Mouse (Mus musculus) liver, embryonic 14.5 days (tissue): ENCODE data around the gene C1qtnf6. TPM values are rescaled to one million over a fixed set of nuclear protein-coding genes. Genes with fewer than 3 reads are reported as not detected.

Experiments
- ATAC-seq: fragments of 200-750 bp; cut with Nextera tagmentation; 2 replicates; pipeline ENCODE4 v1.8.0; 2017; ENCODE audit warnings: moderate number of reproducible peaks, mild to moderate bottlenecking, moderate library complexity; ENCODE audit not compliant: insufficient read depth
- DNase-seq, 3 experiments: peaks; one replicate each; pipeline ENCODE4 v3.0.0-alpha.2; 2012 to 2013; ENCODE audit warnings: low read depth in 3 of 3, low spot score in 3 of 3
- H3K27ac ChIP-seq: fragments of 300-500 bp; sonication (generic); 2 replicates; pipeline ENCODE4 v1.5.1; 2014; ENCODE audit warnings: moderate library complexity, mild to moderate bottlenecking, control low read depth, inconsistent platforms
- H3K27me3 ChIP-seq: fragments of 300-500 bp; sonication (generic); 2 replicates; pipeline ENCODE4 v1.6.1; 2014; ENCODE audit warnings: mild to moderate bottlenecking, low read length, moderate library complexity; ENCODE audit not compliant: control insufficient read depth, insufficient read depth
- H3K36me3 ChIP-seq: fragments of 300-500 bp; sonication (generic); replicated peaks from 2 replicates; pipeline ENCODE4 v1.6.1; 2014; ENCODE audit warnings: low read depth; ENCODE audit not compliant: control insufficient read depth, insufficient read depth
- H3K4me1 ChIP-seq, 2 experiments: fragments of 200-500 bp in 1 of 2; fragments of 300-500 bp in 1 of 2; sonication (generic) in 1 of 2; replicated peaks; 2 replicates each; pipeline ENCODE4 v1.6.1; 2012 to 2014; ENCODE audit warnings: antibody characterized with exemption in 1 of 2, inconsistent platforms in 1 of 2, low read length in 1 of 2; ENCODE audit not compliant: control insufficient read depth in 2 of 2, insufficient read depth in 2 of 2
- H3K4me2 ChIP-seq: fragments of 300-500 bp; sonication (generic); 2 replicates; pipeline ENCODE4 v1.6.1; 2014; ENCODE audit warnings: low read depth, mild to moderate bottlenecking, control low read depth, moderate library complexity
- H3K4me3 ChIP-seq, 2 experiments: fragments of 200-500 bp in 1 of 2; fragments of 300-500 bp in 1 of 2; sonication (generic) in 1 of 2; 2 replicates each; pipeline ENCODE4 v1.5.1; 2012 to 2014; ENCODE audit warnings: low read depth in 2 of 2, low read length in 2 of 2, mild to moderate bottlenecking in 2 of 2, control low read depth in 1 of 2, inconsistent platforms in 1 of 2, moderate library complexity in 1 of 2; ENCODE audit not compliant: insufficient read depth in 1 of 2
- H3K9ac ChIP-seq: fragments of 300-500 bp; sonication (generic); replicated peaks from 2 replicates; pipeline ENCODE4 v1.6.1; 2014; ENCODE audit warnings: mild to moderate bottlenecking, control low read depth, moderate library complexity
- H3K9me3 ChIP-seq: fragments of 300-500 bp; sonication (generic); 2 replicates; pipeline ENCODE4 v1.6.1; 2016; ENCODE audit warnings: low read length, mixed read lengths; ENCODE audit not compliant: control insufficient read depth
- CTCF ChIP-seq: IDR thresholded peaks from 2 replicates; pipeline ENCODE4 v1.5.1; 2016; ENCODE audit warnings: antibody characterized with exemption, low read depth, control low read depth
- EP300 ChIP-seq: IDR thresholded peaks from 2 replicates; pipeline ENCODE4 v1.6.1; 2016; ENCODE audit warnings: antibody characterized with exemption, low read depth
- WGBS: fragments of 180-500 bp; shearing (Covaris S2); extraction: QIAGEN DNeasy Blood & Tissue Kit; methylation state at CpG from one replicate; pipeline ENCODE4 v1.1.7; 2014; ENCODE audit not compliant: insufficient replicate concordance; 5-methylcytosine and 5-hydroxymethylcytosine counted together
- polyA plus RNA-seq, 2 experiments: library from polyadenylated mRNA; depleted of rRNA in 1 of 2; stranded (reverse) in 1 of 2; unstranded in 1 of 2; fragments of >200 nt; fragmentation: Nextera tagmentation in 1 of 2; extraction: Ambion mirVana in 1 of 2; gene quantifications; 2 replicates each; pipeline versions ENCODE4 v1.2.1 to v1.2.3; 2012 to 2014

C1qtnf6 gene
- polyA plus RNA-seq, 2 experiments = 4.6 to 5.0 TPM

DNA sequence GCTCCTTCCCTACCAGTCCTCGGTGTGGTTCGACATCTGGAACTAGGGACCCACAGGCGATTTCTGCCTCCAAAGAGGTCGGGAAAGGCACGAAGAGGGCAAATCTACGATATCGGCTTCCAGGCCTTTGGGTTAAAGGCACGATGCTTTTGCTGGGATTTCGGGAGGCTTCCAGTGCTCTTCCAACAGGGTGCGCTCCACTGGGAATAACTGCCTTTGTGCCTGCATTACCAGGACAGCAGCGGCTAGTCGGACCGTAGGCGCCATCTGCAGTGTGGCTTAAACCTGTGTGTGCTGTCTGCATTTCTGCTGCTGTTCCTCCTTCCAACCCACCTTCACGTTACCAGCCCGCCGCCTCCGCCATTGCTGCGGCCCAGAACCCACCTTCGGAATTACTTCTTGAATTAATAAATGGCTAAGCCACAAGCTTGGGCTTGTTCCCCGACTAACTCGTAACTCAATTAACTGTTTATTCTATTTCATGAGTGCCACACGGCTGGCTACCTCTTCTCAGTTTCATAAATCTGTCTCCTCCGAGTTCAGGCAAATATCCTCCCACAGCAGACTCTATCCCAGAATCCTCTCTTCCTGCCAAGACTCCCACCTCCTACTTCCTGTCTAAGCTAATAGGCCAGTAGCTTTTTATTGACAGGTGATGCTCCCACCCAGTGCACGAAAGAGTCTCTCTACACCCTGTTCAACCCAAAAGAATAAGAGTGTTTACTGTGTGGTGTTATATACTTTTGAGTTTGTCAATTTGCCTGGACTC, 23.5 kb upstream of the C1qtnf6 start:
- DNase-seq (no peak), ATAC-seq (no peak)
- TF ChIP-seq CTCF (no peak), EP300 (no peak)
- Histone ChIP-seq H3K4me1 (no peaks in the 10 kb centered on the region), H3K4me3 (peak overlapping the region; percentile 9 to 14; a peak in 1 of 4 replicates), H3K9ac (no peak overlapping the region), H3K9me3 (no peaks in the 10 kb centered on the region), H3K27ac (no peak overlapping the region), H3K36me3 (no peaks in the 10 kb centered on the region), H3K4me2 (no peak overlapping the region; the same call in 1 of the 2 replicates), H3K27me3 (no peaks in the 10 kb centered on the region)
- 58% methylated on average over 25 of the region's 25 CpGs for WGBS

DNA sequence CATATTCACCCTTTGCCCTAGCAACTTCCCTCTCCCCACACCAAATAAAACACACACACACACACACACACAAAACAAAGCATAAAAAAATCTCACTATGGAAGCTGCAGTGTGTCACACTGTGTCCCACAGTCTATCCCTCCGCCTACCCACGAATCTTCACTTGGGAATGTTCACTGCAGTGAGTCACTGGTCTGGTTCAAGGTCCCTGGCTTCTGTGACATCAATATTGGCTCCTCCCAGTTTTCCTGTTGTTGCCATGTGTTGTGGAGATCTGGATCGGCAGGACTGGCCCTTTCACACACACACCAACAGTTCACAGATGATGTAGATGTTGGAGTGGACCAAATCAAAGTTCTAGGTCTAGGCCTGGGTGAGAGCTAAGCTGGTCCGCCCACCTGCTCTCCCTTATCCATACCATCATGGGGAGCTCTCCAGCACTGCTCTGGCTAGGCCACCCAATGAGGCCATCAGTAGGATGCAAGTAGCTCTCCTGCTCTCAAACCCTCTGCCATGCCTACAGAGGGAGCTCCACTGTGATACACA, 18.0 kb upstream of the C1qtnf6 start:
- Histone ChIP-seq H3K27me3 (no peaks in the 10 kb centered on the region; the same call in 1 of the 2 replicates), H3K9ac (no peak overlapping the region), H3K36me3 (no peaks in the 10 kb centered on the region), H3K4me2 (no peak overlapping the region), H3K4me1 (peaks cover 3 to 15% of the 10 kb centered on the region in 2 experiments), H3K27ac (no peak overlapping the region), H3K4me3 (no peak overlapping the region), H3K9me3 (no peaks in the 10 kb centered on the region)
- ATAC-seq = no peak
- WGBS = 51% methylated on average over 4 of the region's 4 CpGs
- TF ChIP-seq EP300 (no peak), CTCF (no peak)
- DNase-seq = no peak

DNA sequence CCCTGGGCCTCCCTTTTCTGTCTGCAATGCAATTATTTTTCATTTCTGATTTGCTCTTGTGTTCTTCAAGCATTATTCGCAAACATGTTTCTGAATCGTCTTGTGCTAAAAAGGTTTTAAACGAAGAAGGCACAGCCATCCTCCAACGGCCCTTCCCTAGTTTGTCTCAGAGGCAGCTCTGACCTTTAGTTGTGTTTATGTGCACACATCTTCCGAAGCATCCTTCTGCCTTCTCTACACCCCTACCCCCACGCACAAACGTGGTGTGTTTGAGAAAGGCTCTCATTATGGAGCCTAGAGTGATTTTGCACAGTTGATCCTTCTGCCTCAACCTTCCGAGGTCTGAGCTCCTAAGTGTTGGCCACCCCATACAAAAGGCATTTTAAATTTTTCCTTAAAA, 17.5 kb upstream of the C1qtnf6 start:
- Histone ChIP-seq H3K27me3 (no peaks in the 10 kb centered on the region; the same call in 1 of the 2 replicates), H3K9ac (no peak overlapping the region), H3K4me2 (no peak overlapping the region), H3K9me3 (no peaks in the 10 kb centered on the region), H3K4me3 (no peak overlapping the region), H3K27ac (no peak overlapping the region), H3K36me3 (no peaks in the 10 kb centered on the region), H3K4me1 (peaks cover 3 to 15% of the 10 kb centered on the region in 2 experiments)
- DNase-seq = no peak
- WGBS = 56% methylated on average over 8 of the region's 8 CpGs
- TF ChIP-seq CTCF (no peak), EP300 (no peak)
- ATAC-seq = no peak

- WGBS = 16% methylated on average over 3 of the region's 3 CpGs
These were observed 17.1 kb upstream of the C1qtnf6 start for GRCm38 (mm10) chr15:78548336-78548665.

DNA sequence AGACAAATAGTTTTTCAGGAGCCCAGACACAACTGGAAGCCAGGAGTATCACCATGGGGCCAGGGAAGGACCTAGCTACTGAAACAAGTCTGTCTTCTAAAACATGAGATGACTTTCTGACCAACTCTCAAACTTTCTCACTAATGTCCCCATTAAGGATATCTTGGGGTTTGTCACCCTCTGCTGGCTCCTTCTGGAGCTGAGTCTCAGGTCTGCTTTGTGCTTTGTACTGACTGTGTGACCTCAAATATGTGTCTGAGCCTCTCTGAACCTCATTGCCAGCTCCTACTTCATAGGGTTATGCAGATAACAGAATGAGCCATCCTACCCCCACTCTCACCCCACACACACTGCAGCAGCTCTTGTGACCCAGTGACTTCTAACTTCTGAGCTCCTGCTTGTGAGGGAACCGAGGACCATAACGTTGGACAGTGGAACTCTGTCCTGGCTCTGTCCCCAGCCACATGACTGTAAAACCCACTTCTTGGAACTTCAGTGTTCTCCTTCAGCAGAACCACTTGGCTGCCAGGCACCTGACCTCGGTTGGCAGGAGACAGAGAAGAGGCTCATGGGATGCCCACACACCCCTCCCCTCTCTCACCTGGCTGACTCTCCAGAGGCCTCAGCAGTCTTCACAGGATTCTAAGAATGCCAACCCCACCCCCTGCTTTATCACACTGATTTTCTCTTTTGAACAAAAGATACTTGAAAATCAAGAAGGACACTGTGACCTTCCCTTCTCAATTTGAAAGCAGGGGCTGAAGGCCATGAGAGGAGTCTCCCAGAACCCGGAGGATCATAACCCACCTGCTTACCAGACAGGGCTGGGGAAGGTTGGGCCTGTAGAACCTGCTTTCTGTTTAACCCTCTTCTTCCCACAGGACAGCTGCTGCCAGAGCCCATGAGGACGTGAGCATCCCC, 16.5 kb upstream of the C1qtnf6 start:
- Histone ChIP-seq H3K4me3 (no peak overlapping the region), H3K9me3 (no peaks in the 10 kb centered on the region), H3K4me1 (peaks cover 3 to 15% of the 10 kb centered on the region in 2 experiments), H3K27ac (no peak overlapping the region), H3K36me3 (no peaks in the 10 kb centered on the region), H3K27me3 (no peaks in the 10 kb centered on the region; the same call in 1 of the 2 replicates), H3K9ac (no peak overlapping the region), H3K4me2 (no peak overlapping the region)
- TF ChIP-seq EP300 (no peak), CTCF (peak; percentile 39)
- no peak for ATAC-seq
- no peak for DNase-seq
- WGBS = 31% methylated on average over 5 of the region's 5 CpGs

More at GRCm38 (mm10) chr15:78548336-78548665, 17.1 kb upstream of the C1qtnf6 start:
- H3K4me2 ChIP-seq = no peak overlapping the region
- DNase-seq (no peak), ATAC-seq (no peak)
- peaks cover 3 to 15% of the 10 kb centered on the region in 2 experiments for H3K4me1 ChIP-seq
- H3K27ac ChIP-seq = no peak overlapping the region
- no peak overlapping the region for H3K9ac ChIP-seq
- H3K9me3 ChIP-seq = no peaks in the 10 kb centered on the region
- H3K4me3 ChIP-seq = no peak overlapping the region
- no peaks in the 10 kb centered on the region; the same call in 1 of the 2 replicates for H3K27me3 ChIP-seq
- H3K36me3 ChIP-seq = no peaks in the 10 kb centered on the region
- TF ChIP-seq CTCF (no peak), EP300 (no peak)
